Mouse (Mus musculus) large intestine, adult 2 months (tissue): ENCODE results near the gene Tcf3. TPM values are rescaled to one million over a fixed set of nuclear protein-coding genes. Genes with fewer than 3 reads are reported as not detected.

ENCODE experiments used
- DNase-seq: peaks from one replicate; pipeline ENCODE4 v3.0.0-alpha.2; 2012; ENCODE audit warnings: low read depth, low spot score
- WGBS: fragments of 180-500 bp; shearing (Covaris S2); methylation state at CpG from one replicate; pipeline ENCODE4 v1.1.7; 2018; 5-methylcytosine and 5-hydroxymethylcytosine counted together
- polyA plus RNA-seq: library from polyadenylated mRNA; depleted of rRNA; stranded (reverse); fragments of >200 nt; gene quantifications from 2 replicates; pipeline ENCODE4 v1.2.3, GENCODE M21; 2012

Tcf3 gene
- polyA plus RNA-seq, 1 experiment, result 60.2 TPM

DNA sequence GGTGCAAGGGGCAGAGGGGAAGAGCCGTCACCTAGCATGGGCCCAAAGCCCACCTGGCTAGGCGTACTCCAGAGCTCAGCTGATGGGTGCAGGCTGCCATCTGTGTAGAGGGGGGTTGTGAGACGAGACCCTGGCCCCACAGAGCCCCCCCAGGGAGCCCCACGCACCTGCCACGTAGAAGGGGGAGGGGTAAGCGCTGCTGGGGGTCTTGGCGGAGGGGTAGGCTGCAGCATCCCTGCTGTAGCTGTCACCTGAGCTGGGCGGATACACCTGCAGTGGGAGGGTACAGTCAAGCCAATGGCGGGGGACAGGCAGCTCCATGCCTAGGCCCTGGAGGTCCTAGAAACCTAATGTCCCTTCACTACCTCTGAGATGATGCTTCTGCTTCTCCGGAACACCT, 16.1 kb downstream of the Tcf3 start:
- no peak for DNase-seq
- WGBS, result 93% methylated on average over 10 of the region's 10 CpGs

DNA sequence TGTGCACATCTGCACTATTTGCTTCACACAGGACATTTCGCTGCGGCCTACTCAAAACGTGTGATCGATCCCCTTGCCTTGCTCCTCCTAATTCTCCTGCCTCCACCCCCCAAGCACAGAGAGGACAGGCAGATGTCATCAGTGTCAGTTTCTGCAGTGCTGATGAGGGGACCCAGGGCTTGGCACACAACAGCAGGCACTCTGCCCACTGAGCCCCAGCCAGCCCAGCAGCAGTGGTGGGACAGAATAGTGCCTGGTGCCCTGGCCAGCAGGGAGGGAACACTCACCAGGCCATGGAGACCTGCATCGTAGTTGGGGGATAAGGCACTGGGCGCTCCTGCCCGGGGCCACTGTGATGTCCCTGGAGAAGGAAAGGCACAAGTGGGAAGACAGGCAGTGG, 17.9 kb downstream of the Tcf3 start:
- no peak for DNase-seq
- 91% methylated on average over 7 of the region's 7 CpGs for WGBS

DNA sequence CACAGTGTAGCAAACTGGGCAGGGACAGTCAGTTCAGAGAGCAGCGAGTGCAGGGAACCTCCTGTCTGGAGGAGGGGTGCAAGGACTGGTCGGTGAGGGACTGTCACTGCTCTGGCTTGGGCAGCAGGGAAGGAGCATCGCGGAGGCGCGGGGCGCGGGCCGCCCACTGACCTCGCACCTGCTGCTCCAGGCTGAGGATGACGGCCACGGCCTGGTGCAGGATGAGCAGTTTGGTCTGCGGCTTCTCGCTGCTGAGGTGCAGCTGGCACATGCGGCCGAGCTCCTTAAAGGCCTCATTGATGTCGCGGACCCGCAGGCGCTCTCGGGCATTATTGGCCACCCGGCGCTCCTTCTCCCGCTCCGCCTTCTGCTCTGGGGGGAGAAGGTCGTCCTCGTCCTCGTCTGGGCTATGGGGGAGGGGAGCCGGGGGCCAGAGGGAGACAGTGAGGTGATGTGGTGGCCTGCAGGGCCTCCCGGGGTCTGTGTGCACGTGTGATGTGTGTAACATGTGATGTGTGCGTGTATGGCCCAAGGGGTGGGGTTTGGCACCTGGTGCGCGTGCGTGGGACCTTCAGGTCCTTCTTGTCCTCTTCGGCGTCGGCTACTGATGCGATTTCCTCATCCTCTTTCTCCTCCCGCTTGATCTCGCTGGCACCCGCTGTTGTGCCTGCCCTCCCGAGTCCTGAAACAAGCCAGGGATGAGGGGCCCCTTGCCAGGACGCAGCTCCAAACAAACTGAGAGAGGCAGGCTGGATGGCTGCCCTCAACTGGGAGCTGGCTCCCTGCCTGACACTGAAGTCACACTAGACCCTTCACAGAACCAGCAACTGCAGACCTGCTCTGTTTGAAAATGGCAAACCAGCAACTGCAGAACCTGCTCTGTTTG, 20.5 kb downstream of the Tcf3 start:
- no peak for DNase-seq
- WGBS, result 78% methylated on average over 44 of the region's 44 CpGs

DNA sequence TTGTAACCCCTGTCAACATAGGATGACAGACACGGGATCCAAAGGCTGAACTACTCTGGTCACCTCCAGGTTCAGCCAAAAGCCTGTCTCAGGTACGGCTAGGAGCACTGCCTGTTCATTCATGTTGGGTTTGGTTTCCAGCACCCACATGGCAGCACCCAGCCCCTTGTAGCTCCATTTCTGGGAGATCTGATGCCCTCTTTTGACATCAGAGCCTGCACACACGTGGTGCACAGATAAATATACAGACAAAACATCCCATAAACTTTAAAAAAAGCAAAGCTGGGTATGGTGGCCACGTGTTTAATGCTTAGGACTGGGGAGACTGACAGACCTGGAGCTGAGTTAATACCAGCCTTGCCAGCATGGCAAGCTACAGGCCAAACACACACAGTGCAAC, 25.5 kb downstream of the Tcf3 start:
- WGBS, result 36% methylated on average over 4 of the region's 4 CpGs
- no peak for DNase-seq

DNA sequence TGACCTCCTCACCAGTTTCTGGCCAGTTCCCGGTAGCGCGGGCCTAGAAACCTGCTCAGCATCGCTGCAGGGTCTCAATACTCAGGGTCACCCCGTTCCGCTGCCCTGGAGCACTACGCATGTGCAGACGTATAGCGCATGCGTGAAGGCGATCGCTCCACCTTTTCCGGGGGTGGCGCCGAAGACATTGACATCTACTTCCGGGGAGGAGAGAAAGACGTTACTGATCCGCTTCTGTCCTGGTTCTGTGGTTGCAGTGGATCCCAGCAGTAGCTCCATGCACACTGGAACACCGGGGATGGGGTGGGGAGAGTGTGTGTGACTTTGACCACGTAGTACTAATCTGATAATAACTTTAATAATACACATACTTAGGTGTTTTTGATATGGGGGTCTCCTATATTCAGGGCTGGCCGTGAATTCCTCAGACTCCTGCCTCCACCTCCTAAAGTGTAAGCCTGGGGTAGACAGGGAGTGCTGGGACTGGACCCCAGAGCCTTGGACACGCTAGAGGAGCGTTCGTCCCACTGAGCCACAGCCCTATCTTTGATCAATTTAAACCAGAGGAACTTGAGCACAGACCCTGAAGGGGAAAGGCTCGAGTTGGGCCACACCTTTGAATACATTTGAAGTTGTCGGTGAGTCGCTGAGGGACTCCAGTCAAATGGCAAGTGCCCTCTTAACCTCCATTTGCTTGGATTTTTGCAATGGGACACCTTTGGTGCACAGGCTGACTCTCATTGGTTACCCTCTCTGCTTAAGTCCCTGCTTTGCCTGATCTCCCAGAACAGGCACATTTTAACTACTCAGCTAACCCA, 26.6 kb downstream of the Tcf3 start, which contains the start of gene Uqcr11:
Gene Uqcr11 (minus strand): TSS at position 147 of the 818 bp plus-strand sequence.
- WGBS, result under 1% methylated on average over 27 of the region's 27 CpGs
- peak; percentile 78 for DNase-seq

DNA sequence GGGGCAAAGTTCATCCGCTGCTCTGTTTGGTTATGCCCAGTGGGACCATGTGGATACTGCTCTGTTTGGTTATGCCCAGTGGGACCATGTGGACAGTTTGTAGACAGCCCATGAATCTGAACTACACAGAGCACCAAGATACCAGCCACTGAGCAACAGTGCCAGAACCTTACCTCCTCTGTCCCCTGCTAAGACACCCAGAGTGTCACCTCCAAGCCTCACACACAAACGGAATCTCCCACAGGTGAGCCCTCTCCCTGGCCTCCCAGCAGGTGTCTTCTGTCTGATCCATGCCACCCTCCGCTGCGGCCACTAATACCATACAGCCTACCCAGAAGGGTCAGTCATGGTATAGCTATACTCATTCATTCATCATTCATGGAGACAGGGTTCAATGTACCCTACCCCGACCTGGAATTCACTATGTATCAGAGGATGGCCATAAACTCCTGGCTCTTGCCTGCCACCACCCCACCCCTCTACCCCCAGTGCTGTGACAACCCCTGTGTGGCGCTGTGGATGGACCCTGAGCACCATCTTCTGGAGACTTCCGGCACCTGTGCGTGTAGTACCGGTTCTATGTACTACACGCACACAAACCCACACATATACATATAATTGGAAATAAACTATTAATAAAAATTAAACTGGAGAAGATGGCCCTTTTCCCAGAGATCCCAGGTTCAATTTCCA, 27.8 kb downstream of the Tcf3 start:
- WGBS, result 35% methylated on average over 10 of the region's 10 CpGs

DNA sequence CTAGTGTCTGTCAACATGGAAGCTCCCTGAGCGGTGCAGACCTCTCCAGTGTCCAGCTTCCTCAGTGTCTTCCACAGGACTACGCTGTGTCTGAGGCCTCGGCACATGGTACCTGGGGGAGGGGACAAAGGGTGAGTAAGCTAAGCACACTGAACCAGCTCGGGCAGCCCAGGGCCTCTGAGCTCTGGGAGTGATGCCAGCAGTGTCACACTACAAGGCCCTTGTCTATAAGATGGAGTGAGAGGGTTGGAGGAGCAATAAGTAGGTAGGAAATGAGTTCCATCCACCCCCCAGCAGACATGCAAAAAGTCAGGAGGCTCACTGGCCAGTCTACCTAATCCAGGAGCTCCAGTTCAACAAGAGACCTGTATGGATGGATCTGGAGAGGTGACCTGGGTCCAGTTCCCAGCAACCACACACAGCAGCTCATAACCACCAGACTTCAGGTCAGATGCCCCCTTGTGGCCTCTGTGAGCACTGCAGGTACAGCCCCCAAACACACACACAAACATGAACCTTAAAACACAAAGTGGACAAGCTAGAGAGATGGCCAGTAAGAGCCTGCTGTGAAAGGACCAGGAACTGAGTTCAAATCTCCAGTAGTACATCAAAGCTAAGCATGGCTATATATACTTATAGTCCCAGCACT, 30.3 kb downstream of the Tcf3 start:
- 83% methylated on average over 4 of the region's 4 CpGs for WGBS
- DNase-seq, result no peak

More for the DNA sequence above, 27.8 kb downstream of the Tcf3 start:
- no peak for DNase-seq

DNA sequence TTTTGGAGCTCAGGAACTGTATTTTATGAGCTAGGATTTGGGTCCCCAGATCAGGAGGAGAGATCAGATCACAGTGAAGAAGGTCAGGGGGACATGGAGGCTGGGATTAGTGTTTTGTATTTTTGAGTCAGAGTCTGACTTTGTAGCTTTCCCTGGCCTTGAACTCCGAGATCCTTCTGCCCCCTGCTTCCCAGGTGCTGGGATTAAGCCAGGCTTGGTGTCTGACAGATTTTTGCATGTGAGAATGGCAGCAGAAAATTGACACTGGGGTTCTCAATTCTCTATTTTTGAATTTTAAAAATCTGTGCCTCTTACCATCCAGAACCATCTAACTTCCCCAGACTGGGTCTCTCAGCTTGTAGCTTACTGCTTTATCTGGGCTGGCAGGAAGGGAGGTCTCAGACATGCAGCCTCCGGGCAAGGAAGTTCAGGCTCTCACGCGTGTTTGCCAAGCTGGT, 32.7 kb downstream of the Tcf3 start:
- no peak for DNase-seq
- 67% methylated on average over 4 of the region's 4 CpGs for WGBS

DNA sequence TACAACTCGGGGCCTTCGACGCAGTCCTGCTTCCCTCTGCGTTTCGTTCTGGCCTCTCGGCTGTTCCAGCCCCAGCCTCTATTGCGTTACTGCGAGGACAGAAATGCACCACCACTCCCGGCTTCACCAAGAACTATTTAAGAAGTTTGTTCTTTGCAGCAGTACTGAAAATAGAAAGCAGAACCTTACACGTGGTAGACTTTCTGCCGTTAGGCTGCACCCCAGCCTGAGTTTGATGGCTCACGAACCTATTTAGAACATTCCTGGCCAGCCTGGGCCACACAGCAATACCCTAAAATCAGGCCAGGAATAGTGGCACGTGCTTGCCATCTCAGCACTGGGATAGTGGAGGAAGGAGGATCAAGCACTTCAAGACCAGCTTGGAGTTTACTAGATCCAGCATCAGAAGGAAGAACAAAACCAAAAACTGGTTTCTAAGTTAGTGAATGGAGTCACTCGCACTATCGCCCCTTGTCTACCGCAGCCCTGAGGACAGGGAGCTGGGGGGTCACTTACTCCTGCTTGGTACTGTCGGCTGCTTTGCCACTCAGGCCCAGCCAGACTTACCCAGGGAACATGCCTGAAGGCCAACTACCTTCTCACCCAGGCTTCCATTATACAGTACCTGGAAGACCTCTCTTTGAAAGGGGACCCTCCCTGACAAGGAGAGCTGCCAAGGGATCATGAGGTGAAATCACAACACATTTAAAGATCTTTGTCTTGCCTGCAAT, 33.3 kb downstream of the Tcf3 start:
- WGBS, result 9% methylated on average over 17 of the region's 17 CpGs
- no peak for DNase-seq

DNA sequence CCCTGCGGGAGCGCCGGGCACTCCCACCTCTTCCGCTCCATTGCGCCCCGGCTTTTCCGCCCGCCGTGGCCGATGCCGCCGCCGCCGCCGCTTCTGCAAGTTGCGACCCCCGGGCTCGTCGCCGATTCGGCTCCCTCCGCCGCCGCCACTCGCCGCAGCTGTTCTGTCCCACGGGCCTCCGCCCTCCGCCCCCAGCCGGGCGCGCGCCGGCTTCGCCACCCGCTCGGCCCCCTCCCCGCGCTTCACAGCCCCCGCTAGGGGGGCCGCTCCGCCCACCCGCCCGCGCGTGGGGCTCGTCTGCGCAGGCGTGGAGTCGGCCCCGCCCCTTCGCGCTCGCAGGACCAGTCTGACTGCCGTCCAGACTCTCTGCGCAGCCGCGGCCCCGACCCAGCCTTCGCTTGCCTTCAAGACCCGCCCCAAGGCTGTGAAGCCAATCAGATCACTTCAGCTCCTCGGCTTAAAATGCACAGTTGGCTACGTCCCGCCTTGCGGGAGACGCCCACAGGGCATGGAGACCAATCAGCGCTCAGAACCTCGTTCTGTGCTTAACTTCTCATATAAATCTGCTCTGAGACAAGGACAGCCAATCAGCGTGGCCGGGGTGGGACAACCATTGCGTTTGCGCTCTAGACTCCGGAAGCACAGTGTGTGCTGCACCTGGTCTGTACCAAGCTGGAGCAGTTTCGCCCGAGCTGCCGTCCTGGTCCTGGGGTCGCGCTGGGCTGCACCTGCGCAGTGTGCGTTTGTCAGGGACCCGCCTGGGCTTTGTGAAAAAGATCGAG, 34.1 kb downstream of the Tcf3 start, which contains the start of gene Mbd3:
Gene Mbd3 (minus strand): TSS at position 360 of the 782 bp plus-strand sequence.
- DNase-seq, result peak; percentile 99
- under 1% methylated on average over 74 of the region's 82 CpGs for whole genome bisulfite sequencing

DNA sequence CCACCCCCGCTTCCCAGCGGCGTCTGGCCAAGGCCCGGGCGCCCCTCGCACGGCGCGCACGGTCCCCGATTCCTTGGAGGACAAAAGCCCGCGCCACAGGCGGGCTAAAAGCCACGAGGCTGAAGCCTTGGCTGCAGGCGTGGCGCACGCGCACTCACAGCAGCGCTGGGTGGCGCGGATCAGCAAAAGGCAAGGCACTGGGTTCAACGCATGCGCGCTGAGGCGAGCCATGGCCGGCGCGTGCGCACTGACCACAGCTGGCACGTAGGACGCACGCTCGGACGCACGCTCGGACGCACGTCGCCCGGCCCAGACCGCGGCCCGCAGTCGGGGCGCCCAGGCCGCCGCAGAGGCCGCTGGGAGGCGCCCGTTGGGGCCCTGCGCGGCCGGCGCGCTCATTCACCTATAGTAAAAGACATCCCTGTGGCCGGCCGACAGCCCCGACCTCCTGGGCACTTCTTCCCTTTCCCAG, 34.7 kb downstream of the Tcf3 start:
- WGBS, result under 1% methylated on average over 59 of the region's 59 CpGs
- DNase-seq, result peak; percentile 84

DNA sequence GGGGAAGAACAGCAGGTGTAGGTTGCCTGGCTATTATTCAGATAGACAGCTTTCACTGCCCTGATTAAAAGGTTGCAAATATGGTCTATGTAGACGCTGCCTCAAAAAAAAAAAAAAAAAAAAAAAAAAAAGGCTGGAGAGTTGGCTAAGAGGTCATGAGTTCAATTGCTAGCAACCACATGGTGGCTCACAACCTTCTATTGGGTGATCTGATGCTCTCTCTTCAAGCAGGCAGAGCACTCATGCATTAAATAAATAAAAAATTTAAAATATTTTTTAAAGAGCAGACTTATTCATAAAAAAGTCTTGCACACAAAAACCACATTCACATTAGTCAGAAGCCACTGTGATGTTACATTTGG, 35.3 kb downstream of the Tcf3 start:
- 0% methylated on average over 1 of the region's 1 CpGs for WGBS
- no peak for DNase-seq

DNA sequence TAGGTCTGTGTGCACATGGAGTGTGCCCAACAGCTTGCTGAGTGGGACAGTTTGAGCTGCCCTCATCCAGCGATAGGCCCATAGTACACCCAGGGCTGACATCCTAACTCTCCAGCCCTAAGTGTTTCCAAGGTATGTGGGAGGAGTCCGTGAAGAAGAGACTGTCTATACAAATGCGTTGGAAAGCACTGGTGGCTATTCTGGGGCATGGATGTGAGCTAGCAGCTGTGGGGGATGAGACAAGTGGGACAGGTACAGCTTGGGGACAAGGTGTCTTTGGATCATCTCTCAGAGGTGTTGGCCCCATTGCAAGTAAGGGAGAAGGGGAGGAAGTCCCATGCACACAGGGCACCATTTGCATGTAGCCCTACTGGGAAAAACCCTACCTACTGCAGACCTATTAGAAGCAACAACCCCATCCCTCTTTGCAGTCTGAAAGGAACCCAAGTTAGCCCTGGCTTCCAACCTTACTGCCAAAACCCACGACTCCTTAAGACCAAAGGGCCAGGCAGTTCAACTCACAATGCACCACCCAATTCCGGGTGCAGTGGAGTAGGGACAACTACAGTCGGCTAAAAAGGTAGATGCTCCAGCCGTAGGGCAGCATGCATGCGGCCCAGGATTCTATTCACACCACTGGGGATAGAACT, 35.8 kb downstream of the Tcf3 start:
- no peak for DNase-seq
- 27% methylated on average over 8 of the region's 8 CpGs for whole genome bisulfite sequencing

DNA sequence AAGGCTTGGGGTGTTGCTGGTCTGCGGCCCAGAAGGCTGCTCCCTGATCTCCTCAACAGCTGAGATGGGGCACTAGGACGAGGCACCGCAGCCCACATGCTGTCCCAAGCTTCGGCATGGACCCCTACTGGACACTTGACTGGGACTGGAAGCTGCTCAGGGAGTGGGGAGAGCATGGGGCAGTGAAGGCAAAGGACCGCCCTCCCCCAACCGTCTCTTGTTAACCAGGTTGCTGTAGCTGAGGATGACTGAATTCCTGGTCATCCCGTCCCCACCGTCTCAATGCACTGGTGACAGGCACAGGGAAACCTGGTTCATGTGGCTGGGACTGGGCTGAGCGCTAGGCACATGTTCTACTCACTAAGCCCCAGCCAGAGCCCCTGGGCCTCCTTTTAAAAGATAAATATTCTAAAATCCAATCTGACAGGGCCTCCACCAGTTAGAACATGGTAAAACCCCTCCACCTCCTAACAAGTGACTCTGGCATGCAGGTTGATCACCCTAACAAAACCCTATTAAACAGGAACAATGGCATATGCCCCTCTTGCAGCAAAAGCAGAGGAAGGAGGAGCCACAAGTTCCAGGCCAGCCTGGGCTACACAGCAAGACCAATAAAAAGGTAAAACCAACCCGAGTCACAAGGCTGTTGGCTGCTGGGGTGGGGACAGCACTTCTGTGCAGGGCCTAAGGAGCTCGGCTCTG, 36.5 kb downstream of the Tcf3 start:
- WGBS, result 85% methylated on average over 11 of the region's 11 CpGs
- no peak for DNase-seq

DNA sequence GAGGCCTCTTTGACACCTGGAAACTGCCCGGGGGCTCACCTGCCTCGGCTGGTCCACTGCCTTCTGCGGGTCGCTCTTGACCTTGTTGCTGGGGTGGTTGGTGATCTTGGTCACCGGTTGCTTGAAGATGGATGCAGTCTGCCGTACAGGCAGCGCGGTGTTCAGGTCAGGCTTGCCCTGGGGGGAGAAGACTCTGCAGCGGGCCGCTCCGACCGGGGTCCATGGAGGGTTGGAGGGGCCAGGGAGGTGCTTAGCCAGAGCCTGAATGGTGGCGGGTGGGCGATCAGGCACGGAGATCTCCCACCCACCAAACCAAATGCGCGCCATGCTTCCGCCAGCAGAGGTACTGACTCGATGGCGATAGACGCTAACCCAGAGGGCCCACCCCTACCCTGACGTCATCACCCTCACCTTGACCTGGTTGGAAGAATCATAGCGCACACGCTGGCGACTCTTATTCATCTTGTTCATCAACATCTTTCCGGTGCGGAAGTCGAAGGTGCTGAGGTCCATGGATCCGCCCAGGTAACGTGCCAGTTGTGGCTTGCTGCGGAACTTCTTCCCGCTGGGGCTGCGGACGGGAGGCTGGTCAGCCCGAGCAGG, 38.3 kb downstream of the Tcf3 start:
- WGBS, result 96% methylated on average over 35 of the region's 35 CpGs
- no peak for DNase-seq

DNA sequence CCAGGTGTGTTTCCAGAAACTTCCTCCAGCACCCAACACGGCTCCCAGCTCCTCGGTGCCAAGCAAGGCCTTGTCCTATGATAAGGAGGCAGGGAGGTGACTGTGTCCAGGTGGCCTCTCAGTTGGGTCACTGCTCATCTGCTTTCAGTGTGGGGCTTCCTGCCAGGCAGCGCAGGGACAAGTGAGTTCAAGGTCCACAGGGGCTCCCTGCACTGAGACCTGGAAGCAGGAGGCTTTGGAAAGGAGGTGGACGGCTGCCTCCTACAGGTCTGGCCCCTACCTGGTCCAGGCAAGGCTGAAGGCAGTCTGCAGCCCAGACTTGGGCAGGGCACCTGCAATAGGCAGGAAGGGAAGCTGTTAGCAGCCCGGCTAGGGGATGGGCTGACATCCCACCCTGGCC, 40.8 kb downstream of the Tcf3 start:
- WGBS, result 84% methylated on average over 5 of the region's 5 CpGs
- no peak for DNase-seq

DNA sequence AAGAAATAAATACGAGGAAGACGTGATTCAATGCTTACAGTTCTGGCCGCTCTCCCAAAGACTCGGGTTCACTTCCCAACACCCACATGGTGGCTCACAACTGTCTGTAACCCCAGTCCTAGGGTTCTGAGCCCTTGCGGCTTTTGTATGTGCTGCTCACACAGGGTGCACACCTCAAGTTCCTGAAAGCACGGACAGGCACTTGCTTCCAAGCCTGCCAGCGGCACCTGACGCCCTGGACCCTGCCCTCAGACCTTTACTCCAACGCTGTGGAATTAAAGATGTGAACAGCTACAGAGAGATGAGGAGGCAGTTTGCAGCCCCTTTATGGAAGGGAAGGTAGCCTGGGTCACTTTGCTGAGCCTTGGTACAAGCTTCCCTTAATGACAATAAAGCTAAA, 42.8 kb downstream of the Tcf3 start:
- WGBS, result 69% methylated on average over 9 of the region's 9 CpGs
- DNase-seq, result no peak
